Mouse (Mus musculus) CH12.LX (cell line): ENCODE measurements around the gene Aco2. TPM values are rescaled to one million over a fixed set of nuclear protein-coding genes. Genes with fewer than 3 reads are reported as not detected.

ENCODE experiments used
- DNase-seq: peaks from one replicate; pipeline ENCODE4 v3.0.0-alpha.2; 2013; ENCODE audit errors: extremely low read depth
- H3K27ac ChIP-seq: 2 replicates; pipeline ENCODE4 v1.5.1; 2012; ENCODE audit warnings: low read depth, mild to moderate bottlenecking, control low read depth, moderate library complexity; ENCODE audit not compliant: insufficient read depth
- H3K27me3 ChIP-seq: replicated peaks from 2 replicates; pipeline ENCODE3; 2012; ENCODE audit warnings: inconsistent platforms
- H3K36me3 ChIP-seq, 2 experiments: replicated peaks in 1 of 2; 2 replicates each; pipeline versions ENCODE3 to v1.6.1; 2012; ENCODE audit warnings: inconsistent platforms in 1 of 2, low read length in 1 of 2, mild to moderate bottlenecking in 1 of 2, mixed read lengths in 1 of 2, moderate library complexity in 1 of 2; ENCODE audit not compliant: control insufficient read depth in 1 of 2, insufficient read depth in 1 of 2
- H3K4me1 ChIP-seq, 2 experiments: 2 replicates each; pipeline ENCODE4 v1.6.1; 2012; ENCODE audit warnings: inconsistent platforms in 1 of 2, moderate library complexity in 1 of 2; ENCODE audit not compliant: insufficient read depth in 2 of 2, control insufficient read depth in 1 of 2
- H3K4me2 ChIP-seq: 2 replicates; pipeline ENCODE4 v1.6.1; 2012; ENCODE audit warnings: low read depth, mild to moderate bottlenecking, control low read depth; ENCODE audit not compliant: poor library complexity, insufficient read depth, severe bottlenecking
- H3K4me3 ChIP-seq, 3 experiments: fragments of 150-350 bp in 1 of 3; sonication (generic) in 1 of 3; replicated peaks in 1 of 3; 2 replicates each; pipeline versions ENCODE3 to v1.5.1; 2011 to 2012; ENCODE audit warnings: low read depth in 2 of 3, low read length in 2 of 3, mild to moderate bottlenecking in 2 of 3, moderate library complexity in 2 of 3, control low read depth in 1 of 3, improper control_type of control experiment in 1 of 3, inconsistent platforms in 1 of 3, mixed read lengths in 1 of 3; ENCODE audit not compliant: poor library complexity in 1 of 3
- H3K79me2 ChIP-seq: replicated peaks from 2 replicates; pipeline ENCODE4 v1.6.1; 2012; ENCODE audit warnings: mild to moderate bottlenecking, moderate library complexity; ENCODE audit not compliant: control insufficient read depth, poor library complexity, insufficient read depth, severe bottlenecking; ENCODE audit errors: extremely low read depth
- H3K9ac ChIP-seq: 2 replicates; pipeline ENCODE4 v1.6.1; 2012; ENCODE audit warnings: low read depth, mild to moderate bottlenecking, control low read depth, moderate library complexity; ENCODE audit not compliant: insufficient read depth
- H3K9me3 ChIP-seq: replicated peaks from 2 replicates; pipeline ENCODE3; 2012; ENCODE audit warnings: low read length, inconsistent platforms, mixed read lengths
- BHLHE40 ChIP-seq: IDR thresholded peaks from 2 replicates; pipeline ENCODE4 v1.6.1; 2011; ENCODE audit warnings: mild to moderate bottlenecking, low read depth, low read length, improper control_type of control experiment
- CHD1 ChIP-seq: IDR thresholded peaks from 2 replicates; pipeline ENCODE4 v1.6.1; 2012; ENCODE audit warnings: low read depth, low read length, improper control_type of control experiment, inconsistent platforms
- CHD2 ChIP-seq: IDR thresholded peaks from 2 replicates; pipeline ENCODE4 v1.6.1; 2011; ENCODE audit warnings: low read length, improper control_type of control experiment
- CTCF ChIP-seq, 2 experiments: IDR thresholded peaks in 1 of 2; conservative IDR thresholded peaks in 1 of 2; 2 replicates each; pipeline ENCODE4 v1.5.1; 2011 to 2012; ENCODE audit warnings: low read depth in 2 of 2, low read length in 2 of 2, improper control_type of control experiment in 1 of 2, inconsistent platforms in 1 of 2, mild to moderate bottlenecking in 1 of 2, moderate library complexity in 1 of 2
- ELF1 ChIP-seq: IDR thresholded peaks from 2 replicates; pipeline ENCODE4 v1.6.1; 2014; ENCODE audit warnings: low read depth, mild to moderate bottlenecking, inconsistent platforms, low read length, improper control_type of control experiment
- ETS1 ChIP-seq: conservative IDR thresholded peaks from 2 replicates; pipeline ENCODE4 v1.6.1; 2012; ENCODE audit warnings: low read depth, mild to moderate bottlenecking, inconsistent platforms, low read length, improper control_type of control experiment, moderate library complexity
- GABPA ChIP-seq: IDR thresholded peaks from 2 replicates; pipeline ENCODE4 v1.6.1; 2012; ENCODE audit warnings: low read depth, low read length, improper control_type of control experiment, inconsistent platforms; ENCODE audit not compliant: insufficient replicate concordance
- HCFC1 ChIP-seq: IDR thresholded peaks from 2 replicates; pipeline ENCODE4 v1.6.1; 2012; ENCODE audit warnings: low read depth, mild to moderate bottlenecking, inconsistent platforms, low read length, improper control_type of control experiment
- JUND ChIP-seq: conservative IDR thresholded peaks from 2 replicates; pipeline ENCODE4 v1.6.1; 2011; ENCODE audit warnings: low read depth, low read length, improper control_type of control experiment
- KAT2A ChIP-seq: IDR thresholded peaks from 2 replicates; pipeline ENCODE4 v1.6.1; 2012; ENCODE audit warnings: low read length, improper control_type of control experiment, inconsistent platforms; ENCODE audit not compliant: insufficient replicate concordance
- MAFK ChIP-seq: IDR thresholded peaks from 2 replicates; pipeline ENCODE4 v1.6.1; 2011; ENCODE audit warnings: low read length, improper control_type of control experiment; ENCODE audit not compliant: insufficient replicate concordance
- MAX ChIP-seq: IDR thresholded peaks from 2 replicates; pipeline ENCODE4 v1.6.1; 2011; ENCODE audit warnings: low read length, improper control_type of control experiment
- MAZ ChIP-seq: IDR thresholded peaks from 2 replicates; pipeline ENCODE4 v1.6.1; 2012; ENCODE audit warnings: low read depth, mild to moderate bottlenecking, inconsistent platforms, low read length, improper control_type of control experiment, moderate library complexity
- MXI1 ChIP-seq: IDR thresholded peaks from 2 replicates; pipeline ENCODE4 v1.6.1; 2011; ENCODE audit warnings: mild to moderate bottlenecking, low read depth, low read length, improper control_type of control experiment
- MYC ChIP-seq: IDR thresholded peaks from 2 replicates; pipeline ENCODE4 v1.6.1; 2011; ENCODE audit warnings: low read depth, mild to moderate bottlenecking, improper control_type of control experiment, low read length
- NELFE ChIP-seq: IDR thresholded peaks from 2 replicates; pipeline ENCODE4 v1.6.1; 2011; ENCODE audit warnings: low read depth, low read length, improper control_type of control experiment
- NRF1 ChIP-seq: IDR thresholded peaks from 2 replicates; pipeline ENCODE4 v1.6.1; 2014; ENCODE audit warnings: low read depth, mild to moderate bottlenecking, inconsistent platforms, low read length, improper control_type of control experiment, moderate library complexity
- POLR2A ChIP-seq: IDR thresholded peaks from 2 replicates; pipeline ENCODE4 v1.6.1; 2011; ENCODE audit warnings: low read depth, mild to moderate bottlenecking, improper control_type of control experiment, low read length
- POLR2AphosphoS2 ChIP-seq: IDR thresholded peaks from 2 replicates; pipeline ENCODE4 v1.6.1; 2011; ENCODE audit warnings: low read depth, low read length, improper control_type of control experiment
- SIN3A ChIP-seq: IDR thresholded peaks from 2 replicates; pipeline ENCODE4 v1.6.1; 2012; ENCODE audit warnings: low read length, improper control_type of control experiment, inconsistent platforms
- TBP ChIP-seq: conservative IDR thresholded peaks from 2 replicates; pipeline ENCODE4 v1.6.1; 2011; ENCODE audit warnings: low read depth, low read length, improper control_type of control experiment
- TCF12 ChIP-seq: IDR thresholded peaks from 2 replicates; pipeline ENCODE4 v1.6.1; 2014; ENCODE audit warnings: low read depth, mild to moderate bottlenecking, inconsistent platforms, low read length, improper control_type of control experiment
- UBTF ChIP-seq: IDR thresholded peaks from 2 replicates; pipeline ENCODE4 v1.6.1; 2012; ENCODE audit warnings: low read depth, mild to moderate bottlenecking, inconsistent platforms, low read length, improper control_type of control experiment, moderate library complexity
- USF2 ChIP-seq: conservative IDR thresholded peaks from 2 replicates; pipeline ENCODE4 v1.6.1; 2011; ENCODE audit warnings: low read depth, low read length, improper control_type of control experiment
- ZC3H11A ChIP-seq: IDR thresholded peaks from 2 replicates; pipeline ENCODE4 v1.6.1; 2012; ENCODE audit warnings: low read depth, mild to moderate bottlenecking, inconsistent platforms, low read length, improper control_type of control experiment
- ZMIZ1 ChIP-seq: IDR thresholded peaks from 2 replicates; pipeline ENCODE4 v1.6.1; 2012; ENCODE audit warnings: low read depth, mild to moderate bottlenecking, inconsistent platforms, low read length, improper control_type of control experiment
- dilution Hi-C: fragments of 300-500 bp; cut with MboI; formaldehyde crosslinking; loops from 2 replicates; pipeline ENCODE4 v1.14.3; 2020; ENCODE audit warnings: low sequenced_read_pairs; ENCODE audit not compliant: extremely low pct_unique_long_range_greater_than_20kb, extremely low pct_ligation_motif_present
- in situ Hi-C: fragments of 300-500 bp; cut with MboI; formaldehyde crosslinking; loops from 3 replicates; pipeline ENCODE4 v1.14.3; 2019; ENCODE audit warnings: low sequenced_read_pairs, low pct_ligation_motif_present, low pct_unique_long_range_greater_than_20kb, mixed read lengths
- polyA plus RNA-seq: library from polyadenylated mRNA; unstranded; fragments of >175 nt; gene quantifications from 2 replicates; pipeline ENCODE4 v1.2.1, GENCODE M21; 2012; ENCODE audit warnings: low read depth; ENCODE audit not compliant: insufficient read length
- total RNA-seq, 2 experiments: library from RNA; depleted of rRNA; stranded (reverse); fragments of 300-350 nt in 1 of 2; fragments of >200 nt in 1 of 2; gene quantifications; 2 replicates each; pipeline ENCODE4 v1.2.3; 2012 to 2014

The Aco2 gene
- total RNA-seq (2012; rRNA removed), result 177 and 190 TPM in 2 replicates
- 150 and 161 TPM in 2 replicates for total RNA-seq (2014; rRNA removed)
- 205 and 222 TPM in 2 replicates for polyA plus RNA-seq

- no peaks in the 10 kb centered on the region for H3K27me3 ChIP-seq
- H3K36me3 ChIP-seq, result peaks cover 28 to 49% of the 10 kb centered on the region in 2 experiments
- DNase-seq, result peak; percentile 99
- peaks cover 12 to 67% of the 10 kb centered on the region in 2 experiments for H3K4me1 ChIP-seq
- H3K9me3 ChIP-seq, result no peaks in the 10 kb centered on the region
- peak within 1 kb of the TSS; percentile 98 for H3K4me2 ChIP-seq
- TF ChIP-seq NELFE (peak; percentile 65), CHD2 (no peak), POLR2A (peak; percentile 67; the same call in 1 of the 2 replicates), KAT2A (0 out of 2 replicates have a peak, but pooled peaks have one; percentile 77), JUND (no peak), HCFC1 (peak; percentile 81), ELF1 (0 out of 2 replicates have a peak, but pooled peaks have one; percentile 35), MXI1 (peak; percentile 73), UBTF (0 out of 2 replicates have a peak, but pooled peaks have one; percentile 34), CTCF (conservative IDR thresholded peaks at IDR 0.05 in 1 of 2, IDR thresholded peaks at IDR 0.05 in 1 of 2; ENCODE audit: low read depth in 2 of 2, low read length in 2 of 2) (no peak), NRF1 (peak; percentile 65), ZC3H11A (peak; percentile 46), ETS1 (no peak; the same call in 1 of the 2 replicates), MAX (peak; percentile 46; the same call in 1 of the 2 replicates), GABPA (no peak; the same call in 1 of the 2 replicates), SIN3A (peak; percentile 84), MAFK (0 out of 2 replicates have a peak, but pooled peaks have one; percentile 4), MAZ (peak; percentile 68; the same call in 1 of the 2 replicates), USF2 (no peak), ZMIZ1 (no peak; the same call in none of the 2 replicates), TCF12 (peak; percentile 88), POLR2AphosphoS2 (peak; percentile 86; the same call in 1 of the 2 replicates), BHLHE40 (peak; percentile 11; the same call in 1 of the 2 replicates), TBP (peak; percentile 97), CHD1 (no peak), MYC (peak; percentile 56)
- dilution Hi-C loops, result no loop called here
- peaks cover 55% of the 10 kb centered on the region for H3K79me2 ChIP-seq
- H3K27ac ChIP-seq, result peak within 1 kb of the TSS; percentile 89
- H3K4me3 ChIP-seq, result peak within 1 kb of the TSS; percentile 94 to 100 (median 99)
- H3K9ac ChIP-seq, result peak within 1 kb of the TSS; percentile 87
- in situ Hi-C loops, result no loop called here
These were observed at the start of gene Aco2 for GRCm38 (mm10) chr15:81872262-81873136. TSS of gene Aco2 (plus strand) at chr15:81872309.
